Mouse (Mus musculus) heart, adult 2 months (tissue): ENCODE measurements at regions not wholly inside any gene's neighbourhood (a gene's known extent, or its start where the extent isn't known, plus 50 kb on each side); places are given as distances from the start of the nearest gene placed in this dataset.

ENCODE experiments used
- CTCF ChIP-seq: fragments of 200-600 bp; IDR thresholded peaks from 2 replicates; pipeline ENCODE4 v1.8.1; 2022; ENCODE audit warnings: antibody characterized with exemption, mild to moderate bottlenecking, moderate library complexity
- EP300 ChIP-seq: fragments of 200-500 bp; IDR thresholded peaks from 2 replicates; pipeline ENCODE4 v1.6.1; 2011; ENCODE audit warnings: low read depth, low read length, control low read depth; ENCODE audit not compliant: insufficient read depth
- POLR2A ChIP-seq: fragments of 200-500 bp; IDR thresholded peaks from 2 replicates; pipeline ENCODE4 v1.6.1; 2011; ENCODE audit warnings: mild to moderate bottlenecking, low read depth, low read length, control low read depth; ENCODE audit not compliant: insufficient read depth

- no peak for TF ChIP-seq POLR2A
- TF ChIP-seq CTCF: no peak
- no peak for TF ChIP-seq EP300
Observed at GRCm38 (mm10) chr13:29109064-29109856, 155.7 kb upstream of the Sox4 start.
